Mouse (Mus musculus): ENCODE results near the gene Tpt1. TPM values are rescaled to one million over a fixed set of nuclear protein-coding genes. Genes with fewer than 3 reads are reported as not detected.

Tpt1 gene
- polyA plus RNA-seq, 1 experiment from 2014 or later, result 1,432 TPM

Other genes starting within 250 kb of the Tpt1 start
- not detected in 2 replicates for gene Erich6b, start 202.8 kb upstream of the Tpt1 start, polyA plus RNA-seq (2014; fragmentation: Nextera tagmentation; extraction: Ambion mirVana)
- gene Cog3, start 90.6 kb upstream of the Tpt1 start, polyA plus RNA-seq (2014; fragmentation: Nextera tagmentation; extraction: Ambion mirVana), result 23.5 and 26.1 TPM in 2 replicates
- 4.3 and 4.4 TPM in 2 replicates for gene Slc25a30, start 58.1 kb upstream of the Tpt1 start, polyA plus RNA-seq (2014; fragmentation: Nextera tagmentation; extraction: Ambion mirVana)
- gene Kctd4, start 109.9 kb downstream of the Tpt1 start, polyA plus RNA-seq (2014; fragmentation: Nextera tagmentation; extraction: Ambion mirVana), result 0.82 and 1.9 TPM in 2 replicates
- gene Gtf2f2, start 165.8 kb downstream of the Tpt1 start, polyA plus RNA-seq (2014; fragmentation: Nextera tagmentation; extraction: Ambion mirVana), result 29.8 and 34.9 TPM in 2 replicates